Mouse (Mus musculus): ENCODE data around the gene Abtb2.
A peak's percentile ranks its signal among the peaks of the same experiment; 100 is the strongest.

The Abtb2 gene

DNA sequence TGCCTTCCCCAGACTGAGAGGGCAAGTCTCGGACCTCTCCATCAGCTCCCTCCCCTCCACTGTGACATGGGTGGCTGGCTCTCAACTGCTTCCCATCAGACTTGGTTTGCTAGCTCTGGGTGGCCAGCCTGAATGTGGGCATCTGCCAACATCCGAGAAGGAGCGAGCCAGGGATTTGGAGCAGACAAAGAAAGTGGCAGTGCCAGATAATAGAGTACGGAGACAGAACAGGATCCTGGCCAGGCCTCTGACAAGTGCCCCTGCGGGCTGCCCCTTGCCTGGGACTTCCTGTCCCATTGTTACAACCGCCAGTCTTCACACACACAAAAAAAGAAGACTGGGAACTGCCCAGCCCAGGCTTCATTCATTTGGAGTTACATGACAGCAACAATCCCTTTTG is 124.3 kb downstream of the Abtb2 start:
- DNase-seq (ENCODE audit: low spot score), result no peak

DNA sequence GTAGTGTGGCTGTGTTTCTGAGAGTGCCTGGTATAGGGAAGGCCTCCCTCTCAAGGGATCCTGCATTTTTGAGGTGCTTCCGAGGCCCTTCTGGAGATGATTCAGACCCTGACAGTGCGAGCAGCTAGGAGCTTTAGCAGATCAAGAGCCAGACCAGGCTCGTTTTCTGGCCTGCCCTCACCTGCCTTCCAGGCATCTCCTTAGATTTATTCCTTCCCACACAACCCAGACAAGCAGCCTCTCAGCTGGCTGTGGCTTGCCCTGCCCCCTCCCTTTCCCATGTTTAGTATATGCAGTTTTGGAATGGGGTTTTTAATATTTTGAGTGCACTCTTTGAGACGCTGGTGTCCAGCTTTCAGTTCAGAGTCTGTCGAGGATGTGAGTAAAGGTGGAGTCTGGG is 124.7 kb downstream of the Abtb2 start:
- DNase-seq (ENCODE audit: low spot score), result no peak

DNA sequence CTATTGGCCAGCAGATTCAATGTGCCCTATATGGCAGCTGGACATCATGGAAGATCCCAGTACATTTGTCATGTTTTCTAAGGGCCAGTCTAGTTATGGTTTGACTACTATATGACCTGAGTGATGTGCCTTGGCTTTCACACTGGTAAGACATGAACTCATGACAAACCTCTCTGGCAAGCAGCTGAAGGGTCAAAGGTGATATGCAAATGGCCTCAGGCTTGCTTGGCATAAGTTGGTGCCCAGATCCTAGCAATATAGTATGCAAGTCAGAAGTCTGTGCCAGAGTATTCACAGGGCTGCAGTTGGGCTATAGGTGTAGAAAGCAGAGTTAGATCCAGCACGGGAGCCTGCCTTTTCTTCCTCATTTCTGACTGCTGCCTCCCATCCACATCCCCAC is 125.2 kb downstream of the Abtb2 start:
- DNase-seq (ENCODE audit: low spot score), result no peak

DNA sequence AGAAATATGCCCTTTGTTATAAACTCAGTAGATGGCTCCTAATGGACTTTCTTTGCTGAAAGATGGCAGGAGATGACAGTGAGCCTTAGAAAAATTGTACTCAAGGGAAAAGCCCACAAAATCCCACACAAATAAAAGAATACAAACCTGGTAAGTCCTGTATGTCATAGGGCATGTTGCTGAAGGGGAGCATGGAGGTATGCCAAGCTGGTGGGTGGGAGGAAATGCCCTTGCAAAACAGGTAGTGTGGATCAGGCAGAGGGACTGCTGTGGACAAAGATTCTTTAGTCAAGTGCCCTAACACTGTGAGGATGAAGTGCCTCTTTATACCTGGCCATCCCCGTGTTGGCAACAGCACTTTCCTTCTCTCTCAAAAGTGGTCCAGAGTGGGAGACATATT is 126.7 kb downstream of the Abtb2 start:
- no peak for DNase-seq (ENCODE audit: low spot score)

DNA sequence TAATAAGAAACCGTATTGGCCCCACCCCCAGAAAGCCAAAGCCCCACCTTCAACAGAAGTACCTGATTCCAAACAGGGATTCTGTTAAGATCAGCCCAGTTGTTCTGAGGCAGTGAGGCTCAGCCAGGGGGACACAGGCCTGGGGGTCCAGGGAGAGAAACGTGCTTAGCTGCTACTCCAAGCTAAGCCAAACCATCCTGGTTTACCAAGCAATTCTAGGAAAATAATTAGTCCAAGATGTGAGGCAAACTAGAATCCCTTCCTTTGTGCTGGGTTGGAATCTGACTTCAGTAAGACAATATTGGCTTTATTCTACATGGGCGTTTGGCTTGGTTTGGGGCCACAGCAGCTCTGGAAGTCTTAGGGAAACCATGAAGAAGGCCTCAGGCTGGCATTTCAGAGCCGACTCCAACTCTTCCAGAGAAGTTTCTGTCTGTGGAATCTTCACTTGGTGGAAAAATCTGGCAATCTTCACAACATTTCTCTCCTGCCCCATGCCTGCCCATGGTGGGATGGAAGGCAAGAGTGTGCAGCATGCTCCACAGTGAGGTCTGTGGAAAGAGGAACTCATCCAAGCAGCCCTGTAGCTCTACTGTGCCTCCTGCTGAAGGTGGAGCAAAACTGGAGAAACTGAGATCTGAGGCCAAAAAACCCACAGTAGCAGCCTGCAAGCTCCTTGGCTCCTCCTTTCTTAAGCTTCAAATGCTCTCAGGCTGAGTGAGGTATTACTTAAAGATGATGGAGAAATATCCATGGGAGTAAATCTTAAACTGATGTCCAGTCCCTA is 128.9 kb downstream of the Abtb2 start:
- DNase-seq (ENCODE audit: low spot score), result no peak

DNA sequence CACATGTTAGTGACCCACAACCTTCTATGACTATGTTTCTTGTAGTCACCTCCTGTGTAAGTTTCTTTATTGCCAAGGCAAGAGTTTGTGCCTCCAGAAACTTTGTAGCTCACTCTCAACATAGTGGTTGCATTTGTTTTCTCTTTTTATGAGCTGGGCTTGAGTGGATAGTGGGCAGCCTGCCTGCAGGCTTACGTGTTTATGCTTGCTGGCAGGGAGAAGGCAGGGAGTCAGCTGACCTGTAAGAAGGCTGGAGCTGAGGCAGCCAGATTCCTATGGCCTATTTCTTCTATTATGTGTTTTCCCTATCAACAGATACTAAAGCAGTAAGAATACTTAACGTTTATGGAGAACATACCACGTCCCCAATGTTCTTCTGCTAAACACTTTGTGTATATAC is 130.1 kb downstream of the Abtb2 start:
- DNase-seq (ENCODE audit: low spot score), result peak; percentile 43

DNA sequence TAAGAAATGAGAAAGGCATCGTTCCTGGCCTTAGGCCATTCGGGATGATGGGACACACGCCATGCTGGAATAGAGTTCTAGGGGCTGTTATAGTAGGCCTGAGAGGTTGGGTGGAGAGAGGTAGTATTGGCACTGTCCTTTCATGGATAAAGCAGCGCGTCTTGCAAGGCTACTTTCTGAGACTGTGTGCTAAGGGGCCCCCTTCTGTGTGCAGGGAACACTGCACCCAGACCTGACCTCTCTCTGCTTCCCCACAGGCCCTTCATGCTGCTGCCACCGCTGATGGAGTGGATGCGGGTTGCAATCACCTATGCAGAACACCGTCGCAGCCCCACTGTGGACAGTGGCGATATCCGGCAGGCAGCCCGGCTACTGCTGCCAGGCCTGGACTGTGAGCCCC is 134.4 kb downstream of the Abtb2 start:
- no peak for DNase-seq (ENCODE audit: low spot score)

DNA sequence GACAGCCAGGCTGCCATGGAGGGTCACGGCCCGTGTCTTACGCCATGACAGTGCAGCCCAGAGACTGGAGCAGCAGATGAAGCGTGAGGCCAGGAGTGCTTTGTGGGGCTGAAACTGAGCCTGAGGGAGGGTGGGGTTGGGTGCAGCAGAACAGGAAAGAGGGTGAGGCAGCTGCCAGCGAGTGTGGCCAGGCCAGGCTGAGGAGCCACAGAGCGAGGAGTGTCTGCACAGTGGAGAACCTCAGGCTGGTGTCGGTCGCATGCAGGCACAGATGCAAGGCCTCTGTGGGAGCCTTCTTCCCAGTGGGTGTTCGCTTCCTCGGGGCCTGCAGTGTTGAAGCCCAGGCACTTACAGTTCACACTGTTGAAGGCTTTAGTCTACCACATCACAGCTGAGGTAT is 137.2 kb downstream of the Abtb2 start:
- DNase-seq (ENCODE audit: low spot score), result no peak

DNA sequence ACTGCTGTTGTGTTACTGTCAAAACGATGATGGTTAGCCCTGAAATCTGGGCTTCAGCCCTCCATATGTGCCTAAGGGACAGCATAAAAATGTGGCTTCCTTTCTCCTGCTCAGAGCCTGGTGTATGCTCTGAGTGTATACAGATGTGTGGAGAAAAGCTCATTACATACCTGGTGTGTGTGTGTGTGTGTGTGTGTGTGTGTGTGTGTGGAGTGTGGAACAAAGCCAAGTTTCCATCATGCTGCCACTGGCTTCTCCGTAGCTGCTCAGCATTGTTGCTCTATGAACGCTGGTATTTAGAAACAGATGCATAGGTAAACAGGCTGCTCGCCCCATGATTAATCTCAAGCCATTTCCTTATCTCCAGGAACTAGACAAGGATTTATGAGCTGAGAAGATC is 137.8 kb downstream of the Abtb2 start:
- no peak for DNase-seq (ENCODE audit: low spot score)

DNA sequence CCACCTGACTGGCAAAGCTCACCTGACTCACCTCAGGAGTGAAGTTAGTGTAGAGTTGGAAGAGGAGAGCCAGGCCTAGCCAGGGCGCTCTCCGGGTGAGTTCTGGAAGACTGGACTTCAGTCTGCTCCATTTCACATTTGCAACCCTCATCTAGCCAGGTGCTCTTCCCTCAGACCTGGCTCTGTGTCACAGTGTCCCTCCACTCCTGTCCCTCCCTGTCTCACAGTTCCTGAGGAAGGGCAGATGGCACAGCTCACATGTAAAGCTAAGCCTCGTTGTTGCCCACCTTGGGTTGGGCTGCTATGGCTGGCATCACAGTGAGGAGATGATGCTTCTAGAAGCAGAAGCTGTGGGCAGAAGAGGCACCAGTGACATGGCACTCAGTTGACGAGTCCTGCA is 139.7 kb downstream of the Abtb2 start:
- no peak for DNase-seq (ENCODE audit: low spot score)

DNA sequence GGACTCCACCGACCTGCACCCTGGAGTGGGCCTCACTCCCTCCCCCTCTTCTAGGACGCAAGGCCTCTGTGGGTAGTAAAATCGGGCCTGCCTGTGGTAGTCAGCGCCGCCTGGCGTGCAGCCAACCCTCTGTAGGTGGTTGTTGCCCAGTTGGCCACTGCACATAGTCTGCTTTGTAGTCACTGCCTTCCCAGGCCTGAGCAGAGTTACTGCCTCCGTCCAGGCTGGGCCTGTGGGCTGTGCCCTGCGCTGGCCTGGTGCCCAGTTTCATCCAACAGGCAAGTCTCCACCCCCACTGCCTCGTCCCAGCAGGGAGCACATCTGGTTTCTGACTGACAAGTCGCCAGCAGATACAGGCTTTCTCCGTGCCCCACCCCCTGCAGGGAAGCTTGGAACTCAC is 140.1 kb downstream of the Abtb2 start:
- peak; percentile 10 for DNase-seq (ENCODE audit: low spot score)

DNA sequence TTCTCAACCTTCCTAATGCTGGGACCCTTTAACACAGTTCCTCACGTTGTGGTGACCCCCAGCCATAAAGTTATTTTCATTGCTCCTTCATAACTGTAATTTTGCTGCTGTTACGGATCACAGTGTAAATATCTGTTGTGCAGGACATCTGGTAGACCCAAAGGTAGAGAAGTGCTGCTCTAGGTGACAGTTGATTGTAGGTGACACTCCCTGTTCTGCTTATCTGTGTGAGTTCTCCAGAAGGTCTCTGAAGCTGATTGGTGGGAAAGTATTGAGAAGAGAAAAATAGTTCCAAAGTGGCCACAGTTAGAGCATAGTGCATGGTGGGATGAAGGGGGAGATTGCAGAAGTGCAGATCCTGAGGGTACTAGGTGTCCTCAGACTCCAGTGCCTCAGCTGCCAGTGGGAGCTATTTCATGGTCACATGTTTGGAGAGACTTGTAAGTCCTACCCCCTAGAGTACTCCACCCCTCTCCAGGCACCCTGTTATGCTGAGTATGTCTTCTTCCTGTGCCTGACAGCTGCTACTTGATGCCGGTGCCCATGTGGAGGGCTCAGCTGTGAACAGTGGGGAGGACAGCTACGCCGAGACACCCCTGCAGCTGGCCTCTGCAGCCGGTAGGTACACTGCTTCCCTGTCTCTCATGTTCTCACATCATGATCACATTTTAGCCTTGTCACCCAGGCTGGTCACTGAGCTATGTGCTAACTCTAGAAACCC is 141.1 kb downstream of the Abtb2 start:
- DNase-seq (ENCODE audit: low spot score), result no peak

DNA sequence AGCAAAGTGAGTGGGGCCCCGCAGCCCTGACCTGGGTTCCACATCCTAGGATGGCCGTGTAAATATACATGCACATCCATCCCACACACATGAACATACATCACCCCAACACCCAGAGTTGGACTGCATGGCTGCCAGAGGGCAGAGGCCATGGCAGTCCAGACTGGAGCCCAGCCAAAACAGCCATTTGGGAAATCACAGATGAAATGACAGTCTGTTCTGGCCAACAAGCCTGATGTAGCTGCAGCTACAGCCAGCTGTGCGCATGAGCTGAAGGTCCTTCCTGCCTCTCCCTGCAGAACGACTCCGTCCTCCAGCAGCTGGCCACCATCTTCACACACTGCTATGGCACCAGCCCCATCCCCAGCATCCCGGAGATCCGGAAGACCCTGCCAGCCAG is 144.7 kb downstream of the Abtb2 start:
- no peak for DNase-seq (ENCODE audit: low spot score)

DNA sequence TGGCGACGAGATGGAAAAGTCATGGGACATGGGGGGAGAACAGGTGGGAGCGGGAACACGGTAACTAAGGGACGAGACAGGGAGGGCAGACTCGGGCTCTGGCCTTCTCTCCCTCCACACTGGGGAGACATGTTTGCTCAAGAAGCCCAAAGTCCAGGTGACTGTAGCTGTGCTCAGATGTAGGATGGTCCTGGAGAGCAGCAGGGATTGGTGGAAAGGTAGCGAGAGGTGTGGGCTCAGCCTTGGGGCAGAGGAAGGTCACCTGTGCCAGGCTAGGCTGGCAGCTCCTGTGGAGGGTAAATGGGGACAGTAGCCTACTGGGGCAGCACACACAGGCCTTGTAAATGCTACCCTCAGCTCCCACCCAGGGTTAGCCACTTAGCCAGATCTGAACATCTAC is 147.7 kb downstream of the Abtb2 start:
- DNase-seq (ENCODE audit: low spot score), result no peak

DNA sequence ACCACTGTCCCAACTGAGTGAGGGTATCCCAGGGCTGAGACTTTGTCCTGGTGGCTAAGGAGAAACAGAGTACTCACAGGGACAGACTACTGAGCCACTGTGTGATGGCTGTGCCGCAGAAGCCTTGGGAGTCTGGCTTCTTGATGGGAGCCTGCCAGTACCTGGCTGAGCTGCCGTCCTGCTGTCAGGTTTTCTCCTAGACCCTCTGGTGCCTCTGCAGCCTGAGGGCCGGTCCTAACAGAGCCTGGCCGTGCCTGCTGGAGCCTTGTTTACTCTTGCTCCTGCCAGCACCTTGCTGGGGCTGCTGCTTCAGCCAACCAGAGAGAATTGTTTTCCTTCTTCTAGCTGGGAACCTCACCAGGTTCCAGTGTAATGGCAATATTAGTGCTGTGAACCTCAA is 148.3 kb downstream of the Abtb2 start:
- no peak for DNase-seq (ENCODE audit: low spot score)

DNA sequence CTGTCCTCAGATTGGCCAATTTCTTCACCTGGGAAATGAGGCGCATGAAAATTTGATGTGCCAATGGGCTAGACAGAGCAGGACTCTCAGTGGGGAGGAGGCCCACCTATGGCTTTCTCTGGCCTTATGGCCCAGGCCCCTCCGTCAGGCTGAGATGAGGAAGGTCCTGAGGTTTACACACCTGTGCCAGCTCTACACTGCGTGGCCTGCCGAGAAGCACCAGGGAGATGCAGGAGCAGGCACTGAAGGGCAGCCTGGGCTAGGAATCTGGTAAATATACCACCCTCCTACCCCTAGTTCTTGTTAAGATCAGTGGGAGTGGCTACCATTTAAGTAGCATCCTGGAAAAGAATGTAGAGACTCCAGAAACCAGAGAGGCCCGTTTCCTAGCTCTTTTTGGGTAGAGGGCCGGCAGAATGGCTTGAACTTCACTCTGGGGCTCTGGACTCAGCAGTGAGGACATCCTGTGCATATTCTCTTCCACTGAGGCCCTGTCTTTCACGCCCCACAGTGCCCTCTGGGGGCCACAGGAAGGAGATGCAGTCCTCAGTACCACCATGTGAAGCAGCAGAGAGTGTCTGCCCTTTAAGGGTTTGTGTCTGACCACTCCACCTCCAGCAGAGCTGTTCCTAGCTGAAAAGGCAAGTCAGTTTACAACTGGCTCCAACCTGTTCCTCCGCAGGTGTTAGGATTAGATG is 152.6 kb downstream of the Abtb2 start:
- DNase-seq (ENCODE audit: low spot score), result peak; percentile 56

DNA sequence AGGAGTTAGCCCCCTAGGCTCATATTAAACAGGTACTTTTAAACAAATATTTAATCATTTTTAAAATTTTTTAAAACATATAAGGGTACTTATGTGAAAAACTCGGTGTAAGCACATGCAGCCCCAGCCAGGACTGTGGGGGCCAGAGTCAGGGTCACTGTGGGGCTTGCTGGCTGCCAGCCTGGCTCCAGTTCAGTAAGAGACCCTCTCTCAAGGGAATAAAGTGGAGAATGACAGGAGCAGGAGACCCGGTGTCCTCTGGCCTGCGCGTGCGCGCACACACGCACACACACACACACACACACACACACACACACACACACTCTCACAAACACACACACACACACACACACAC is 153.2 kb downstream of the Abtb2 start:
- no peak for DNase-seq (ENCODE audit: low spot score)

DNA sequence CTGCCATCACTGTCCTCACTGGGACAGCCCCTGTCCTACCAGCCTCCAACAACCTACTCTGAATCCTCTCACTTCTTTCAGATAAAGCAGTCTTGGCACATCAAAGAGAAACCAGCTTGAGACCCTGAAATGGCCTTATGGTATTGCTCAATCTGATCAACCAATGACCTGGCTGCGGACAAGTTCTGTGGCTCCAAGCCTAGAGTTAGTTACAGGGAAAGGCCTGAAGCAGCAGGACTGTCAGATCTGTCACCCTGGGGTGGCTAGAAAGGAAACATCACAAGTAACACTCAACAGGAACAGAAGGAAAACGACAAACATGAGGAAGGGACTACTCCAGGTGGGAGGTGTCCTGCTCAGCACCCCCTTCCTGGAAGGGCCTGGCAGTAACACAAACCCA is 158.4 kb downstream of the Abtb2 start:
- no peak for DNase-seq (ENCODE audit: low spot score)

DNA sequence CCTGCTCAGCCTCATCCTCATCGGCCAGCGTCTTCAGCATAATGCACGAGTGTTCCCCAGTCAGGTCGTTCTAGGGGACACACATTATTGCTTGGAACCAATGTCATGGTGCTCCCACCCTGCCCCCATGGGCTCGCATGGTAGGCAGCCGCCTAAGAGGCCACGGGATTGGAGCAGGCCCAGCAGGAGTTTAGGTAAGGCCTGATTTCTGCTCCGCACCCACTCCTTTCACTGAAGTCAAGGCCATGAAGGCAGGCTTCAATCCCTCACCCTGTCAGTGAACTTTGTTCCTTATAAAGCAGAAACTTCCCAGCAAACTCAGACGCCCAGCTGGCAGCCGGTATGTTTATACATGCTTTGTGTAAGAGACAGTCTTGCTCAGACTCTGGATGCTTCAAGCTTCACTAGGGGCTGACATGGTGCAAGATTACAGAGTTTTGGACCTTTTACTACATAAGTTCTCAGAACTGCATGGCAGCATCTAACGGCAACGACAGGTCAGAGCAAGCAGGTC is 162.0 kb downstream of the Abtb2 start:
- DNase-seq (ENCODE audit: low spot score), result no peak

DNA sequence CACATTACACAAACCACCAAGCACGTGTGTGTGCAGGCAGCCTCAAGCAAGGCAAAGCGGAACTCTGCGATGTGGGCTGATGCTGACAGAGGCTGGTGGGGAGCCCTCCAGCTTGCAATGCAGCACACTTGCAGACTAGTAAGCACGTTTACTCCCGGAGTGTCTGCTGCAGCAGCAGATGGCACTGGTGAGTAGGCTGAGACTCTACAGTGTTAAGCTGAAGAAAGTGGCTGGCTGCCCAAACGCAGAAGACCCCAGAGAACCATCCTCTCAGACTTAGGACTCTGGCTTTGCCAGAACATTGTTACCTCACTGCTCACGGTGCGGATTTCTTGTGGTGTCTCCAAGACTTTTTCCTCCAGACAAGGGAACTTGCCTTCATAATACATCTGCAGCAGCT is 164.9 kb downstream of the Abtb2 start:
- no peak for DNase-seq (ENCODE audit: low spot score)

DNA sequence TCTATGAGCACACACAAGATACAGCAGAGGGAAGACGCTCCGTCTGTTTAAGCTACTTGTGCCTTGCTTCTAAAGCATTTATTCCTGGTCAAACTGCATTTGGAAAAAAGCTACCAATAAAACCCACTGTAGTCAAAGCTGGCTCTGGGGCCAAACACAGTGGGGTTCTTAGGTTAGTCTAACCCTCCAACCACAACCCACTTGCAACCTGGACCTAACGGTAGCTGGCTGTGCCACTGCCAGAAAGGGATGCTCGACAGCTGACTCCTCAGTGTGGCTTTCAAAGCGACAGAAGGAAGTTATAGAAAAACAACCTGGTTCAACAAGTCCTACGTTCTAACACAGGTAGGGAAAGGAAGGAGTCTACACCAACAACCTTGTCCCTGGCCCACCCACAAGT is 165.3 kb downstream of the Abtb2 start:
- no peak for DNase-seq (ENCODE audit: low spot score)

DNA sequence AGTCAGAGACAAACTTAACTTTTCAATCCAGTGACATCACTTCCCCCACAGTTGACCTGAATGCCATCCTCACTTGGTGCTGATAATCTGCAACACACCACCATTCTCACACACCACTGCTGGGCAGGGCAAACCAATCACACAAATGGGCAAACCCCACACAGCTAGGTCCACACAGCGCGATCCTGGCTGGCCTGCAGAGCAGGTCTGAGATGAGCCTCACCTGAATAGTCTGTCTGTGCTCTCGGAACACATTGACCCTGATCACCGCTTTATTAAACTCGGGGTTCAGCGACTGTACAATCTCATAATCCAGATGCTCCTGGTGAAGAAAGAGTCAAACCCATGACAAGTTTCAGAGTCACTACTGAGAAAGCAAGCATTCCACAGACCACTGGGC is 176.7 kb downstream of the Abtb2 start:
- no peak for DNase-seq (ENCODE audit: low spot score)

DNA sequence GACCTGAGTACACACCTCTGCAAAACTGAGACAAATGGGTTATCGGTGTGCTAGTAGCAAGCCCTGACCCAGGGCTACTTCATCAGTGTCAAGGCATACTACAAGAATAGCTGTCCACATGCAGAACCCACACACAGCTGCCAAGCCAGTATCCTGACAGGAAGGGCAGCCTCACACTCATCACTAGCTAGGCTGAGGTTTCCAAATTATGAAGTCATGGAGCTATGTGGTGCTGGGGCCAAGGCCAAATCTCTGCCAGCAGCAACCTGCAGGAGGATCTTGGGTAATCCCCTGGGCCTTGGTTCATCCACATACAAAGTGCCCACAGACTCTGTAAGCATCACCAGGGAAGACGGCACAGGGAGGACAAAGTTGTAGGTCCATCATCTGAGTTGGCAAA is 177.4 kb downstream of the Abtb2 start:
- DNase-seq (ENCODE audit: low spot score), result no peak

Measured in urinary bladder, postnatal 25 days (tissue).